Mouse (Mus musculus) adrenal gland, postnatal 25 days (tissue): ENCODE measurements around the gene Uck2. TPM values are rescaled to one million over a fixed set of nuclear protein-coding genes. Genes with fewer than 3 reads are reported as not detected.

Source experiments
- DNase-seq: peaks from one replicate; pipeline ENCODE4 v3.0.0; 2021; ENCODE audit warnings: mixed read lengths
- microRNA-seq, 2 experiments: library from miRNA; unstranded; fragments of <30 nt; microRNA quantifications; one replicate each; pipeline ENCODE4 v1.2.0; 2021
- total RNA-seq: library from RNA; stranded (reverse); gene quantifications from 2 replicates; pipeline ENCODE4 v1.2.3, GENCODE M21; 2021

Gene Uck2
- total RNA-seq, 1 experiment from 2014 or later, result 47.5 TPM

GRCm38 (mm10) chr1:167208816-167209215 lies 76.3 kb downstream of the Uck2 start:
- no peak for DNase-seq

GRCm38 (mm10) chr1:167205177-167205750 lies 79.9 kb downstream of the Uck2 start:
- DNase-seq, result no peak

GRCm38 (mm10) chr1:167204421-167204820 lies 80.7 kb downstream of the Uck2 start:
- DNase-seq, result no peak

- no peak for DNase-seq
Measured at GRCm38 (mm10) chr1:167194766-167195165, 90.4 kb downstream of the Uck2 start.

GRCm38 (mm10) chr1:167187791-167188190 lies 97.3 kb downstream of the Uck2 start:
- peak; percentile 15 for DNase-seq

GRCm38 (mm10) chr1:167181919-167182616 lies 103.1 kb downstream of the Uck2 start:
- DNase-seq, result no peak

Small RNAs within 50 kb of the gene (microRNA-seq; reads per million reads assigned to microRNA genes)
- 0 reads per million in 2 experiments for gene Mir6347

Other genes with a start within 250 kb of the Uck2 start
- gene Tmco1, start 23.1 kb upstream of the Uck2 start, total RNA-seq, result 151 and 164 TPM in 2 replicates
- 64.4 and 67.5 TPM in 2 replicates for gene Aldh9a1, start 64.7 kb upstream of the Uck2 start, total RNA-seq
- gene Mgst3, start 108.5 kb upstream of the Uck2 start, total RNA-seq, result 88.5 and 95.1 TPM in 2 replicates
- 0.86 TPM in 1 of 2 replicates, not detected in the other for gene Lrrc52, start 181.5 kb upstream of the Uck2 start, total RNA-seq